Mouse (Mus musculus) stomach, adult 2 months (tissue): Measurements from ENCODE around the gene Nectin1. TPM values are rescaled to one million over a fixed set of nuclear protein-coding genes. Genes with fewer than 3 reads are reported as not detected.

Experiments used
- polyA plus RNA-seq: library from polyadenylated mRNA; depleted of rRNA; stranded (reverse); fragments of >200 nt; gene quantifications from 2 replicates; pipeline ENCODE4 v1.2.3, GENCODE M21; 2012; rRNA removed

Nectin1 gene
- 11.6 and 12.2 TPM in 2 replicates for polyA plus RNA-seq

GRCm38 (mm10) chr9:43743647-43744137, at the start of gene Nectin1:
Nectin1 (plus strand) TSS chr9:43743984.

